Mouse (Mus musculus): ENCODE measurements around the gene Ncln. TPM values are rescaled to one million over a fixed set of nuclear protein-coding genes. Genes with fewer than 3 reads are reported as not detected.
A peak's percentile ranks its signal among the peaks of the same experiment; 100 is the strongest.
"Not testable (repeated sequence)": the region's sequence is repeated elsewhere in the genome, so short reads cannot be mapped to it uniquely, and the experiment has no call there.

Gene Ncln
- polyA plus RNA-seq, 1 experiment from 2014 or later, result 72.3 TPM

DNA sequence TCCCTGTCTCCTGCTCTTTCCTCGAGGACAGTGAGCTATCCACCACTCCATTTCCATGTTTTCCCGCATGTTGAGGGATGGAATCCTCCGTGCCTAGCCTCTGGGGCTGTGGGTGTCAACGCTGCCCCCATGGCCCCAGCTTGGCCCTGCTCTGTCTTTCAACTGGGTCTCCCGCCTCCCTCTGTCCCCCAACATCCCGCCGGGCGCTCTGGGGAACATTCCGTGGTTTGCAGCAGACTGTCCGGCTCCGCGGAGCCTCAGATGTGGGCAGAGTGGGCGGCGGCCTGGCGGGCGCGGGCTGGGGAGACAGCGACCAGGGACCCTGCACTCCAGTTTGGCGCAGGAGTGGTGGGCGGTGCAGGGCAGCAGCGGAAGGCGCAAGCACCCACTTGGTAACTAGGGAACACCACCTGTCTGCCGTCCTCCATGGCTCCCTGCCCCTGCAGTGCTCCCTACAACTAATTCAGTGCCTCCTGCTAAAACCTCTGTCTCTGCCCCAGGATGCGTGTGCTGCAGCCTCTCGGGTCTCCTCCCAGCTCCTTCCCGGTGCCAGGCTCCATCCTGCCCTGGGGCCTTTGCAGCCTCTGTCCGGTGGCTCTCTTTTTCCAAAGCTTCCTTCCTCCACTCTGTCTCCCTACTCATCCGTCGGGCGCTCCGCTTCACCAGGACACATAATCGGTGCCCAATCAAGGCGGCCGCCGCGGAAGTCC lies 43.8 kb downstream of the Ncln start:
- 12% methylated on average over 36 of the region's 36 CpGs for WGBS
- no peaks in the 10 kb centered on the region for H3K36me3 ChIP-seq (ENCODE audit: control insufficient read depth, insufficient read depth, low read length)
- no peaks in the 10 kb centered on the region for H3K9me3 ChIP-seq (ENCODE audit: control insufficient read depth, low read length)
- no peaks in the 10 kb centered on the region for H3K4me1 ChIP-seq (replicated peaks; ENCODE audit: control insufficient read depth, insufficient read depth, low read length)
- no peak for ATAC-seq (replicated peaks; ENCODE audit: low FRiP score)
- no peak overlapping the region for H3K9ac ChIP-seq (ENCODE audit: low read length)
- peak; percentile 52 for DNase-seq (ENCODE audit: low spot score)
- peaks cover 46% of the 10 kb centered on the region for H3K27me3 ChIP-seq (ENCODE audit: control insufficient read depth, insufficient read depth, low read length)
- H3K27ac ChIP-seq (ENCODE audit: low read depth, low read length), result no peak overlapping the region
- H3K4me3 ChIP-seq (ENCODE audit: low read depth, low read length), result no peak overlapping the region
- no peak overlapping the region for H3K4me2 ChIP-seq (ENCODE audit: low read depth, low read length, severe bottlenecking)

DNA sequence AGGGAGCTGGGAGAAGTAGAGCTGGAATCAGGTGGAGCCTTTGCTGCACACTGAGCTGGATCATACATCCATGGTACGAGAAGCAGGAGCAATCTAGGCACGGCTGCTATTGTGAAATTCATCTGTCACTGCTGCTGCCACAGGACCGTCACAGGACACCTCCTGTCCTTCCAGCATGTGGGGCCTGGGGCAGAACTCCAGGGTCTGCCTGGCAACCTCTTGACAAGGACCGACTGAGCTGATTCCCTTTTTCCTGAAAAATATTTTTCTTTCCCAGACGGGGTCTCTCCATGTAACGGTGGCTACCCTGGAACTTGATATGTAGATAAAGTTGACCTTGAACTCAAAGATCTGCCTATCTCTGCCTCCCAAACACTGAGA lies 44.8 kb downstream of the Ncln start:
- no peaks in the 10 kb centered on the region for H3K4me1 ChIP-seq (replicated peaks; ENCODE audit: control insufficient read depth, insufficient read depth, low read length)
- no peak overlapping the region for H3K9ac ChIP-seq (ENCODE audit: low read length)
- no peak for ATAC-seq (replicated peaks; ENCODE audit: low FRiP score)
- peaks cover 44% of the 10 kb centered on the region for H3K27me3 ChIP-seq (ENCODE audit: control insufficient read depth, insufficient read depth, low read length)
- no peak overlapping the region for H3K4me3 ChIP-seq (ENCODE audit: low read depth, low read length)
- H3K4me2 ChIP-seq (ENCODE audit: low read depth, low read length, severe bottlenecking), result no peak overlapping the region
- H3K9me3 ChIP-seq (ENCODE audit: control insufficient read depth, low read length), result no peaks in the 10 kb centered on the region
- WGBS, result 69% methylated on average over 6 of the region's 6 CpGs
- H3K27ac ChIP-seq (ENCODE audit: low read depth, low read length), result no peak overlapping the region
- no peaks in the 10 kb centered on the region for H3K36me3 ChIP-seq (ENCODE audit: control insufficient read depth, insufficient read depth, low read length)
- DNase-seq (ENCODE audit: low spot score), result no peak

DNA sequence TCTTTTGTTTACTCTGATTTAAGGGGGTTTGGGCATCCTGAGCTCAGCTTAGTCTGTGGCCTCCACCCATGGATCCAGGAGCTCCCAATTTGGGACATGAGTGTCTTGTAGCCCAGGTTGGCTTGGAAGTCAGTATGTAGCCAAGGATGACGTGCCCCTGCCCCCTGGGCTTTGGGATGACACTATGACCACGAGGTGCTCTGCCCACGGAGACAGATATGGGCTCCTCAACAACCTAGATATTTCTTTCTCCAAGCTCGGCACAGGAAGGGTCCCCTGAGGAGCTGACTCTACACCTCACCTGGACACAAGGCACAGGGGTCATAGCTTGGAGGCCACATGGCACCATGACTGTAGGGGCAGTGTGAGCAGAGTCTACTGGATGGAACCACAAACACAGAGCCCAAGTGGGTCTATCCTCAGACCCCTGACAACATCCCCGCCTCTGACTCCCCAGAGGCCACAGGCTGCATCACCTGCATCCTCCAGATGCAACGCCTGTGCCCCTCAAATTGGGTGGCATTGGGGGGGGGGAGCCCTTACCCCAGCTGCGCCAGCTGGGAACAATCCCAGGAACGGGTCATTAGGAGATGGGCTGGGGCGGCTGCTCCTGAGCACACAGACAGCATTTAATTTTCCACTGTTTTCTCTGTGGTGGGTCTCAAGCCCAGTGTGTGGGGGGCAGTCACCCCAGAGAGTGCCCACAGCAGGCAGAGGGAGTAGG lies 45.4 kb downstream of the Ncln start:
- WGBS, result 62% methylated on average over 9 of the region's 9 CpGs
- H3K9ac ChIP-seq (ENCODE audit: low read length), result no peak overlapping the region
- ATAC-seq (replicated peaks; ENCODE audit: low FRiP score), result no peak

DNA sequence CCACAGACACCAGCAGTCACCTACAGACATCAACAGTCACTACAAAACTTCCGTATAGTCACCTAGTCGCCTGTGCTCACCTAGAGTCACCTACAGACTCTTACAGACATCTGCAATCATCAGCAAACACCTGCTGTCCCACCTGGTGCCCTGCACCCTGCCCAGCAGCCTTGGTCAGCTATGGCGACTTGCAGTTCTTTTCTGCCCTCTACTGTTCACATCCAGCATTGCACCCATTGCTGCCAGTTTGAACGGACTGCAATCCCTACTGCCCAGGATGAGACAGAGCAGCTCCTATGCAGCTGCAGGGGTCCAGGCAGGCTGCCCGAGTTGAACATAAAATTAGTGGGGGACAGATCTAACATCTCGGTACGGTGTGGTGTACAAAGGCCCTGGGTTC lies 46.1 kb downstream of the Ncln start:
- Histone ChIP-seq H3K4me3 (ENCODE audit: low read depth, low read length) (no peak overlapping the region), H3K36me3 (ENCODE audit: control insufficient read depth, insufficient read depth, low read length) (no peaks in the 10 kb centered on the region), H3K9me3 (ENCODE audit: control insufficient read depth, low read length) (no peaks in the 10 kb centered on the region), H3K4me1 (replicated peaks; ENCODE audit: control insufficient read depth, insufficient read depth, low read length) (no peaks in the 10 kb centered on the region), H3K27me3 (ENCODE audit: control insufficient read depth, insufficient read depth, low read length) (peaks cover 44% of the 10 kb centered on the region), H3K27ac (ENCODE audit: low read depth, low read length) (no peak overlapping the region), H3K4me2 (ENCODE audit: low read depth, low read length, severe bottlenecking) (no peak overlapping the region), H3K9ac (ENCODE audit: low read length) (no peak overlapping the region)
- WGBS, result 1% methylated on average over 7 of the region's 7 CpGs
- ATAC-seq (replicated peaks; ENCODE audit: low FRiP score) (peak; percentile 44), DNase-seq (ENCODE audit: low spot score) (peak; percentile 93)

More for the DNA sequence above, 45.4 kb downstream of the Ncln start:
- peaks cover 44% of the 10 kb centered on the region for H3K27me3 ChIP-seq (ENCODE audit: control insufficient read depth, insufficient read depth, low read length)
- H3K36me3 ChIP-seq (ENCODE audit: control insufficient read depth, insufficient read depth, low read length), result no peaks in the 10 kb centered on the region
- DNase-seq (ENCODE audit: low spot score), result no peak
- no peak overlapping the region for H3K27ac ChIP-seq (ENCODE audit: low read depth, low read length)
- H3K4me2 ChIP-seq (ENCODE audit: low read depth, low read length, severe bottlenecking), result no peak overlapping the region
- no peak overlapping the region for H3K4me3 ChIP-seq (ENCODE audit: low read depth, low read length)
- H3K4me1 ChIP-seq (replicated peaks; ENCODE audit: control insufficient read depth, insufficient read depth, low read length), result no peaks in the 10 kb centered on the region
- no peaks in the 10 kb centered on the region for H3K9me3 ChIP-seq (ENCODE audit: control insufficient read depth, low read length)

DNA sequence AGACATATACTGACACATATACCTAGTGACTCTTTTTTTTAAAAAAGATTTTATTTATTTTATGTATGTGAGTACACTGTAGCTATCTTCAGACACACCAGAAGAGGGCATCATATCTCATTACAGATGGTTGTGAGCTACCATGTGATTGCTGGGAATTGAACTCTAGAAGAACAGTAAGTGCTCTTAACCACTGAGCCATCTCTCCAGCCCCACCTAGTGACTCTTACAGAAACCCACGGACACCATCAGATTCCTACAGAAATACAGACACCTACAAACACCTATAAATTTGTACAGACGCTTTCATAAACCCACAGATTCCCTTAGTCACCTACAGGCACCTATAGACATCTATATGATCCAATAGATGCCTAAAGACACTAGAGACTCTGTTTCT lies 50.7 kb downstream of the Ncln start:
- not testable (repeated sequence) for H3K4me2 ChIP-seq (ENCODE audit: low read depth, low read length, severe bottlenecking); H3K4me3 ChIP-seq (ENCODE audit: low read depth, low read length); H3K27ac ChIP-seq (ENCODE audit: low read depth, low read length); H3K9me3 ChIP-seq (ENCODE audit: control insufficient read depth, low read length); H3K9ac ChIP-seq (ENCODE audit: low read length); ATAC-seq (replicated peaks; ENCODE audit: low FRiP score); H3K36me3 ChIP-seq (ENCODE audit: control insufficient read depth, insufficient read depth, low read length); H3K27me3 ChIP-seq (ENCODE audit: control insufficient read depth, insufficient read depth, low read length); H3K4me1 ChIP-seq (replicated peaks; ENCODE audit: control insufficient read depth, insufficient read depth, low read length); DNase-seq (ENCODE audit: low spot score)
- 36% methylated on average over 2 of the region's 2 CpGs for WGBS

DNA sequence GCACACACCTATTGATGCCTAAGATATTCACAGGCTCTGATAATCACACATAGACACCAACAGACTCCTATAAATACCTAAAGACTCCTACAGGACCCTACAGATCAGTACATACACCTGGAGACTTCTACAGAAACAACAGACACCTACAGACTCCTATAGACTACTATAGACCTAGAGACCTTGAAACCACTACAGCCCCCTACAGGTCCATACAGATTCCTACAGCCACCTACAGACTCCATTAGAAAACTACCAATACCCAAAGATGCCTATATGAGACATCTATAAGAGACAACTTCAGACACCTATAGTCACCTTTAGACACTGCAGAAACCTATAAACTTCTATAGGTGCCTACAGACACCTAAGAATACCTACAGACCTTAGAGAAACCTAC lies 55.2 kb downstream of the Ncln start:
- Histone ChIP-seq H3K4me3 (ENCODE audit: low read depth, low read length) (no peak overlapping the region), H3K27me3 (ENCODE audit: control insufficient read depth, insufficient read depth, low read length) (no peaks in the 10 kb centered on the region), H3K27ac (ENCODE audit: low read depth, low read length) (no peak overlapping the region), H3K4me2 (ENCODE audit: low read depth, low read length, severe bottlenecking) (no peak overlapping the region), H3K9ac (ENCODE audit: low read length) (no peak overlapping the region), H3K36me3 (ENCODE audit: control insufficient read depth, insufficient read depth, low read length) (no peaks in the 10 kb centered on the region), H3K9me3 (ENCODE audit: control insufficient read depth, low read length) (no peaks in the 10 kb centered on the region), H3K4me1 (replicated peaks; ENCODE audit: control insufficient read depth, insufficient read depth, low read length) (no peaks in the 10 kb centered on the region)
- DNase-seq (ENCODE audit: low spot score) (no peak), ATAC-seq (replicated peaks; ENCODE audit: low FRiP score) (no peak)

Small RNA genes within 50 kb of the gene (microRNA-seq; reads per million reads assigned to microRNA genes)
- gene Gm25595 (ENCODE audit: insufficient number of aligned reads), result not detected

Other genes starting within 250 kb of the Ncln start
- 2.6 and 4.0 TPM in 2 replicates for gene Matk, start 243.5 kb downstream of the Ncln start, polyA plus RNA-seq (2014; fragmentation: Nextera tagmentation; extraction: Ambion mirVana)
- 147 and 154 TPM in 2 replicates for gene Mrpl54, start 229.5 kb downstream of the Ncln start, polyA plus RNA-seq (2014; fragmentation: Nextera tagmentation; extraction: Ambion mirVana)
- 36.2 and 42.0 TPM in 2 replicates for gene Apba3, start 229.4 kb downstream of the Ncln start, polyA plus RNA-seq (2014; fragmentation: Nextera tagmentation; extraction: Ambion mirVana)
- gene Tjp3, start 204.8 kb downstream of the Ncln start, polyA plus RNA-seq (2014; fragmentation: Nextera tagmentation; extraction: Ambion mirVana), result 10.1 and 11.9 TPM in 2 replicates
- gene Pip5k1c, start 203.4 kb downstream of the Ncln start, polyA plus RNA-seq (2014; fragmentation: Nextera tagmentation; extraction: Ambion mirVana), result 74.1 and 74.9 TPM in 2 replicates
- 51.2 and 53.2 TPM in 2 replicates for gene Cactin, start 175.3 kb downstream of the Ncln start, polyA plus RNA-seq (2014; fragmentation: Nextera tagmentation; extraction: Ambion mirVana)
- 1.9 and 2.6 TPM in 2 replicates for gene Tbxa2r, start 167.7 kb downstream of the Ncln start, polyA plus RNA-seq (2014; fragmentation: Nextera tagmentation; extraction: Ambion mirVana)
- 0.07 TPM in 1 of 2 replicates, not detected in the other for gene Gipc3, start 153.1 kb downstream of the Ncln start, polyA plus RNA-seq (2014; fragmentation: Nextera tagmentation; extraction: Ambion mirVana)
- gene Hmg20b, start 145.9 kb downstream of the Ncln start, polyA plus RNA-seq (2014; fragmentation: Nextera tagmentation; extraction: Ambion mirVana), result 109 and 111 TPM in 2 replicates
- gene Mfsd12, start 138.9 kb downstream of the Ncln start, polyA plus RNA-seq (2014; fragmentation: Nextera tagmentation; extraction: Ambion mirVana), result 4.5 and 4.7 TPM in 2 replicates
- gene 4930404N11Rik, start 130.6 kb downstream of the Ncln start, polyA plus RNA-seq (2014; fragmentation: Nextera tagmentation; extraction: Ambion mirVana), result 0.15 and 0.40 TPM in 2 replicates
- 132 and 144 TPM in 2 replicates for gene Fzr1, start 117.9 kb downstream of the Ncln start, polyA plus RNA-seq (2014; fragmentation: Nextera tagmentation; extraction: Ambion mirVana)
- gene Dohh, start 112.0 kb downstream of the Ncln start, polyA plus RNA-seq (2014; fragmentation: Nextera tagmentation; extraction: Ambion mirVana), result 61.0 and 66.3 TPM in 2 replicates
- gene Gm48551, start 111.9 kb downstream of the Ncln start, polyA plus RNA-seq (2014; fragmentation: Nextera tagmentation; extraction: Ambion mirVana), result 3.0 and 3.5 TPM in 2 replicates
- gene Gm48552, start 107.4 kb downstream of the Ncln start, polyA plus RNA-seq (2014; fragmentation: Nextera tagmentation; extraction: Ambion mirVana), result 1.1 and 3.0 TPM in 2 replicates
- 2.8 and 3.3 TPM in 2 replicates for gene Smim24, start 103.3 kb downstream of the Ncln start, polyA plus RNA-seq (2014; fragmentation: Nextera tagmentation; extraction: Ambion mirVana)
- gene Nfic, start 40.8 kb downstream of the Ncln start, polyA plus RNA-seq (2014; fragmentation: Nextera tagmentation; extraction: Ambion mirVana), result 10.5 and 10.8 TPM in 2 replicates
- gene Celf5, start 13.7 kb downstream of the Ncln start, polyA plus RNA-seq (2014; fragmentation: Nextera tagmentation; extraction: Ambion mirVana), result 9.7 and 19.6 TPM in 2 replicates
- 0.36 and 0.68 TPM in 2 replicates for gene S1pr4, start 3.7 kb upstream of the Ncln start, polyA plus RNA-seq (2014; fragmentation: Nextera tagmentation; extraction: Ambion mirVana)
- gene Gna15, start 27.8 kb upstream of the Ncln start, polyA plus RNA-seq (2014; fragmentation: Nextera tagmentation; extraction: Ambion mirVana), result 0.45 and 0.68 TPM in 2 replicates
- gene Gna11, start 48.8 kb upstream of the Ncln start, polyA plus RNA-seq (2014; fragmentation: Nextera tagmentation; extraction: Ambion mirVana), result 77.1 and 84.5 TPM in 2 replicates
- gene Aes, start 63.1 kb upstream of the Ncln start, polyA plus RNA-seq (2014; fragmentation: Nextera tagmentation; extraction: Ambion mirVana), result 324 and 355 TPM in 2 replicates
- 7.2 and 8.1 TPM in 2 replicates for gene Tle2, start 78.2 kb upstream of the Ncln start, polyA plus RNA-seq (2014; fragmentation: Nextera tagmentation; extraction: Ambion mirVana)
- gene Tle6, start 104.7 kb upstream of the Ncln start, polyA plus RNA-seq (2014; fragmentation: Nextera tagmentation; extraction: Ambion mirVana), result 3.9 and 7.7 TPM in 2 replicates
- gene BC025920, start 109.9 kb upstream of the Ncln start, polyA plus RNA-seq (2014; fragmentation: Nextera tagmentation; extraction: Ambion mirVana), result 1.6 and 2.1 TPM in 2 replicates
- 45.0 and 45.5 TPM in 2 replicates for gene Sirt6, start 131.4 kb upstream of the Ncln start, polyA plus RNA-seq (2014; fragmentation: Nextera tagmentation; extraction: Ambion mirVana)
- 3.9 and 4.1 TPM in 2 replicates for gene Ankrd24, start 132.1 kb upstream of the Ncln start, polyA plus RNA-seq (2014; fragmentation: Nextera tagmentation; extraction: Ambion mirVana)
- gene Gm10778, start 152.7 kb upstream of the Ncln start, polyA plus RNA-seq (2014; fragmentation: Nextera tagmentation; extraction: Ambion mirVana), result 5.0 and 5.2 TPM in 2 replicates
- 18.0 and 22.7 TPM in 2 replicates for gene Zfp433, start 208.4 kb upstream of the Ncln start, polyA plus RNA-seq (2014; fragmentation: Nextera tagmentation; extraction: Ambion mirVana)